Mouse (Mus musculus) forebrain, embryonic 16.5 days (tissue): ENCODE data around the gene Nckap5l. TPM values are rescaled to one million over a fixed set of nuclear protein-coding genes. Genes with fewer than 3 reads are reported as not detected.
"Not testable (repeated sequence)": the region's sequence is repeated elsewhere in the genome, so short reads cannot be mapped to it uniquely, and the experiment has no call there.

ENCODE experiments used
- ATAC-seq: fragments of 200-750 bp; cut with Nextera tagmentation; 2 replicates; pipeline ENCODE4 v1.8.0; 2017; ENCODE audit warnings: mild to moderate bottlenecking, moderate library complexity
- H3K27ac ChIP-seq: fragments of 300-500 bp; sonication (generic); 2 replicates; pipeline ENCODE4 v1.5.1; 2014; ENCODE audit warnings: low read length, control low read depth
- H3K27me3 ChIP-seq: fragments of 300-500 bp; sonication (generic); replicated peaks from 2 replicates; pipeline ENCODE4 v1.6.1; 2014; ENCODE audit warnings: low read length; ENCODE audit not compliant: control insufficient read depth, insufficient read depth
- H3K36me3 ChIP-seq: fragments of 300-500 bp; sonication (generic); 2 replicates; pipeline ENCODE4 v1.6.1; 2014; ENCODE audit not compliant: control insufficient read depth, insufficient read depth
- H3K4me1 ChIP-seq: fragments of 300-500 bp; sonication (generic); replicated peaks from 2 replicates; pipeline ENCODE4 v1.6.1; 2014; ENCODE audit warnings: low read length; ENCODE audit not compliant: control insufficient read depth, insufficient read depth
- H3K4me2 ChIP-seq: fragments of 300-500 bp; sonication (generic); 2 replicates; pipeline ENCODE4 v1.6.1; 2014; ENCODE audit warnings: mild to moderate bottlenecking, low read length, control low read depth
- H3K4me3 ChIP-seq: fragments of 300-500 bp; sonication (generic); replicated peaks from 2 replicates; pipeline ENCODE4 v1.5.1; 2014; ENCODE audit warnings: mild to moderate bottlenecking, low read length, control low read depth
- H3K9ac ChIP-seq: fragments of 300-500 bp; sonication (generic); replicated peaks from 2 replicates; pipeline ENCODE4 v1.6.1; 2014; ENCODE audit warnings: low read depth, low read length, control low read depth
- H3K9me3 ChIP-seq: fragments of 300-500 bp; sonication (generic); 2 replicates; pipeline ENCODE4 v1.6.1; 2016; ENCODE audit warnings: low read length; ENCODE audit not compliant: control insufficient read depth
- WGBS: fragments of 180-500 bp; shearing (Covaris S2); extraction: QIAGEN DNeasy Blood & Tissue Kit; methylation state at CpG from one replicate; pipeline ENCODE4 v1.1.7; 2014; 5-methylcytosine and 5-hydroxymethylcytosine counted together
- polyA plus RNA-seq: library from polyadenylated mRNA; unstranded; fragments of >200 nt; fragmentation: Nextera tagmentation; extraction: Ambion mirVana; gene quantifications from 2 replicates; pipeline ENCODE4 v1.2.1, GENCODE M21; 2015

Nckap5l gene
- polyA plus RNA-seq, 1 experiment from 2014 or later: 12.5 TPM

DNA sequence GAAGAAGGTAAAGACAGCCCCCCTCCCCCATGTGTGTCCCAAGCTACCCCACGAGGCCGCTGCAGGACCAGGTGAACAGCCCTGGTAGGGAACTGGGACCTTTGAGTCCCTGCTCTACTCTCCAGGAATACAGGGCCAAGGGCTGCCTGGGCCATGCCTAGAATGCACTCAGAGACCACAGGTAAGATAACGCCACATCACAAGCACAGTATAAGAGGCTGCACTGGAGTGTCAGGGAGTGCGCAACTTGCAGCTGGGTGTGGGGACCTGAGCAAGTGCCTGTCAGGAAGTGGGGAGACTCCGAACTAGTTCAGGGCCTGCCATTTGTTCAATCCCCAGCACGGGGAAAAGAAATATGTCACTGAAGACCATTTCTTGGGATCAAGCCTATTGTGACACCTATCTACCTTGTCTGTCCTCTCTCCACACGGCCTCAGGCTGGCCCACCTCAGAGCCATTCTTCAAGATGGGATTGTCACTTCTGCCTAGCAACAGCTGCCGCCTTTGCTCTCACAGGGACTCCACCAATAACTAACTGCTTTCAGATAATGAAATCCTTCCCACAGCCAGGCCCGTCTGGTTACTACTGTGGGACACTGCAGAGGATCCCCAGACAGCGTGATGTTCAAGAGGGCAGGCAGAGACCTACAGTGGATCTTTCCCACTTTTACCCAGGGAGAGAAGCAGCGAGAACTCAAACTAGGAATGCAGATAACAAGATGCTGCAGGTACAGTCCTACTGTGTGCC is 4.2 kb downstream of the Nckap5l start:
- H3K4me3 ChIP-seq: no peak overlapping the region
- no peak for ATAC-seq
- H3K4me1 ChIP-seq: peaks cover 44% of the 10 kb centered on the region
- no peak overlapping the region for H3K4me2 ChIP-seq
- H3K27ac ChIP-seq: no peak overlapping the region
- no peaks in the 10 kb centered on the region for H3K27me3 ChIP-seq
- H3K9ac ChIP-seq: no peak overlapping the region
- 79% methylated on average over 11 of the region's 11 CpGs for WGBS
- H3K9me3 ChIP-seq: no peaks in the 10 kb centered on the region
- no peaks in the 10 kb centered on the region for H3K36me3 ChIP-seq

DNA sequence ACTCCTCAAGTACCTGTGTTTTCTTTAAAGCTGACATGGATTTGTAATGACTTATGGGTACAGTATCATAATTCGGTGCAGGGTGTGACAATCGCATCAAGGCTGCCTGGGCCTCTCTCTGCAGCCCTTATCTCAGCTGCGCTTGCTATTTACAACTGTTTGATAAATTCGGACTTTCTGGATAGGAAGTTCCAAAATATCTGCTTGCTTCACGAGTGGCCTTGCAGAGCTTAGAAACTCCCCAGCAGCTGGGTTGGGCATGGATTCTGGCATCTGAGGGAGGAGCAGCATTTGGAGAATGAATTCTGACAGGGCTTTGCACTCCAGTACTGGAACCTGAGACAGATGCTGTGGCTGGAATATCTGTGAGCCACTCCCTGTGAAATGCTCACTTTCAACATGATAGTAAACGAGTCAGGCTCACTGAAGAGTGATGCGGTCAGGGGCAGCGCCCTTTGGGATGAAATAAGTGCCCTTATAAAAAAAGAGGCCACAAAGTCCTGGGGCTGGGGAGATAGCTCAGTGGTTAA is 7.7 kb downstream of the Nckap5l start:
- H3K4me1 ChIP-seq: peaks cover 22% of the 10 kb centered on the region
- H3K4me2 ChIP-seq: no peak overlapping the region
- no peaks in the 10 kb centered on the region for H3K9me3 ChIP-seq
- H3K27ac ChIP-seq: peak overlapping the region; percentile 2
- H3K27me3 ChIP-seq: no peaks in the 10 kb centered on the region
- ATAC-seq: no peak
- H3K4me3 ChIP-seq: no peak overlapping the region
- H3K36me3 ChIP-seq: no peaks in the 10 kb centered on the region
- WGBS: 85% methylated on average over 8 of the region's 8 CpGs
- no peak overlapping the region for H3K9ac ChIP-seq

DNA sequence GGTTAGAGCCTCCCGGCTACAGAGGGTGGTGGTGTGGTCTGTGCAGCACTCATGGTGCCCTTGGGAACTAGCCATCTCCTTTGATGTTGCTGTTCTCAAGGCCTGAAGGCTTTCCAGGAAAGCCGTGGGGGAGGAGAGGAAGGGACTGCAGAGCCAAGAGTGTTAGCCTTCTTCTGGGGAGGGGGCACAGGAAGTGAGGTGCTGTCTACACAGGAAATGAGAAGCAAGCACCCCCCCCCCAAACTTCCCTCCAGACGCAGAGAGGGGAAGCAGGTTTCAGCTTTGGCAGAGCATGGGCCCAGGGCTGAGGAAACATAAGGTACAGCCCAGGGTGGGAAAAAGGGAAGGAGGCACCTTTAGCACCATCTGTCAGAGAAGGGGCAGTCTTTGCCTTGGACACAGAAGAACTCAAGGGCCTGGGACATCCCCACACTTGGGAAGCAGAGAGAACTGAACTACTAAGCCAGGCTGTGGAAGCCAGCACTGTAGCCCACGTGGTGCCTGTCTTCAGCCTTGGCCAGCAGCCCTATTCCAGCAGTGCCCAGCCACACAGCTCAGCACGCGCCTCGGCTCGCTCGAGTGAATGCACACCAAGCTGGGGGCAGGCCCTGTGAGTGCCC is 8.3 kb downstream of the Nckap5l start:
- WGBS: 47% methylated on average over 9 of the region's 9 CpGs
- H3K4me3 ChIP-seq: no peak overlapping the region
- H3K27me3 ChIP-seq: no peaks in the 10 kb centered on the region
- no peaks in the 10 kb centered on the region for H3K36me3 ChIP-seq
- H3K9ac ChIP-seq: no peak overlapping the region
- H3K9me3 ChIP-seq: no peaks in the 10 kb centered on the region
- peak overlapping the region; percentile 2 for H3K27ac ChIP-seq
- peaks cover 16% of the 10 kb centered on the region for H3K4me1 ChIP-seq
- ATAC-seq: peak; percentile 72
- H3K4me2 ChIP-seq: no peak overlapping the region

DNA sequence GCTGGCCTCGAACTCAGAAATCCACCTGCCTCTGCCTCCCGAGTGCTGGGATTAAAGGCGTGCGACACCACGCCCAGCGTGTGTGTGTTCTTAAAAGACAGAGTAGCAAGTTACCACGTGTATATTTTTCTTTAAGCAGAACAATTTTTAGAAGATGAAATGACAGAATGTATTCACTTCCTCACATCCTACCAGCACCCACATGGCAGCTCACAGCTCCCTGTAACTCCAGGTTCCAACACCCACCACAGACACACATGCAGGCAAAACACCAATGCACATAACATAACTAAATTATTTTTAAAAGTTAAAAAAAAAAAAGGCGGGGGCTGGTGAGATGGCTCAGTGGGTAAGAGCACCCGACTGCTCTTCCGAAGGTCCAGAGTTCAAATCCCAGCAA is 11.4 kb downstream of the Nckap5l start:
- H3K9ac ChIP-seq, H3K9me3 ChIP-seq, H3K36me3 ChIP-seq, ATAC-seq, H3K27me3 ChIP-seq, H3K4me3 ChIP-seq, H3K4me2 ChIP-seq, H3K27ac ChIP-seq: not testable (repeated sequence)
- H3K4me1 ChIP-seq: peaks cover 19% of the 10 kb centered on the region
- 93% methylated on average over 10 of the region's 10 CpGs for WGBS

DNA sequence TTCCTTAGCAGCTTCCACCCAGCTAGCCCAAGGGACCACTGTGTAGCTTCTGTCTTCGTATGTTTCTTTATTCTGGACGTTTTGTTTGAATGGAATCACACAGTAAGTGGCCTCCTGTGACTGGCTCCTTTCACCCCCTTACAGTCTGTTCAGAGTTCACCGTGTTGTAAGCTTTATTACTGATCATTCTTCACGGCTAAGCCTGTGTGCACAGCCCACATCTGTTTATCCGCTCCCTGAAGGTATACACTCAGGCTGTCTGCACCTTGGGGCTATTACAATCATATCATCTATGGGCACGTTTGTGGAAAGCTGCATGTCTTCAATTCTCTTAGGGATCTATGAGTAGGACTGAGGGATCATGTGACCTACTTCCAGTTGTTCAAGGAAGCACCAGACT is 12.0 kb downstream of the Nckap5l start:
- no peak overlapping the region for H3K4me3 ChIP-seq
- H3K27ac ChIP-seq: no peak overlapping the region
- no peak overlapping the region for H3K4me2 ChIP-seq
- peaks cover 24% of the 10 kb centered on the region for H3K4me1 ChIP-seq
- H3K27me3 ChIP-seq: no peaks in the 10 kb centered on the region
- no peak overlapping the region for H3K9ac ChIP-seq
- H3K9me3 ChIP-seq: no peaks in the 10 kb centered on the region
- no peaks in the 10 kb centered on the region for H3K36me3 ChIP-seq
- WGBS: 50% methylated on average over 6 of the region's 6 CpGs
- no peak for ATAC-seq

DNA sequence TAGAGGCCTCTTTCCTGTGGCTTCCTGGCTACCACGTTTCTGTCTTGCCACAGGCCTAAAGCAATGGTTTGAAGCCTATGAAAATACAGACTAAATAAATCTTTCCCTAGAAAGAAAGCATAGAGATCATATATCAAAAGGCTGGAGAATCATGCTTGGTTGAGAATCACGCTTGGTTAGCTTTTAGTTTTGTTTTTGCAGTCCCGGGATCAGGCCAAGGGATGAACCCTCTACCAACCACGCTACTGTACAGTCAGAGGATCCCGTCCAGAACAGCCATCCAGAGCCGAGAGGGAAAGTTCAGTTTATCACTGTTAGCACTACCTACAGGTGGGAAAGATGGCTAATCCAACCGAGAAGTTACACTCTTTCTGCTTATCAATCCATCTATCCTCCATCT is 15.2 kb downstream of the Nckap5l start:
- Histone ChIP-seq H3K9ac (no peak overlapping the region), H3K27ac (no peak overlapping the region), H3K9me3 (no peaks in the 10 kb centered on the region), H3K4me3 (no peak overlapping the region), H3K4me1 (peaks cover 17% of the 10 kb centered on the region), H3K27me3 (no peaks in the 10 kb centered on the region), H3K4me2 (no peak overlapping the region), H3K36me3 (no peaks in the 10 kb centered on the region)
- WGBS: 88% methylated on average over 7 of the region's 7 CpGs
- no peak for ATAC-seq

DNA sequence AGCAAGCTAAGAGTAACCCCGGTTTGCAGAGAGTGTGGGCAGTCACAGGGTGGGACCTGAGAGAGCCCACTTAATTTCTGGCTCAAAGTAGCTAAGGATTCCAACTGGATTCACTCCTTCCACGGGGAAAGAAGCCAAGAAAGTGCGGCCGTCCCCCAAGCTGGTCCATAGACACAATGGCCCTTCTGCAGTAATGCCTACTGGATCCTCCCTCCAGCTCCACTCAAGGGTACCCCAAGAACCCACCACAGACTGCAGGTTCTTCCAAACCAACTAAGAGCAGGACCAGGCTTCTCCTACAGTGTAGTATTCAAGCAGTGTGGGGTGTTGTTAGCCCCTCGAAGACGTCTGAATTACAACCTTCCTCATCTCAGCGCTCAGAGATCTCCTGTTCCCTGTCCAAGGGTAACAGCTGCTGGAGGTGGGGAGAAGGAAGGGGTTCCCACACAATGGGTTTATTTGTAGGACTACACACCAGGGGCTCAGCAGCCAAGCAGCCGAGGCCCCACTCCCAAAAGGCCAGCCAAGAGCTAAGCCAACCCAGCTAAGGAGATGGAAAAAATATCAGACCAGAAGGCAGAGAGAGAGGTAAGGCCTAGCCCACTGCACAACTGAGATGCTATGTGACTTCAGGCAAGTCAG is 16.6 kb downstream of the Nckap5l start:
- Histone ChIP-seq H3K4me2 (no peak overlapping the region), H3K9ac (no peak overlapping the region), H3K9me3 (no peaks in the 10 kb centered on the region), H3K4me1 (peaks cover 23% of the 10 kb centered on the region), H3K27ac (peak overlapping the region; percentile 63), H3K4me3 (no peak overlapping the region), H3K36me3 (no peaks in the 10 kb centered on the region), H3K27me3 (no peaks in the 10 kb centered on the region)
- peak; percentile 28; the same call in 1 of the 2 replicates for ATAC-seq
- WGBS: 33% methylated on average over 8 of the region's 8 CpGs

DNA sequence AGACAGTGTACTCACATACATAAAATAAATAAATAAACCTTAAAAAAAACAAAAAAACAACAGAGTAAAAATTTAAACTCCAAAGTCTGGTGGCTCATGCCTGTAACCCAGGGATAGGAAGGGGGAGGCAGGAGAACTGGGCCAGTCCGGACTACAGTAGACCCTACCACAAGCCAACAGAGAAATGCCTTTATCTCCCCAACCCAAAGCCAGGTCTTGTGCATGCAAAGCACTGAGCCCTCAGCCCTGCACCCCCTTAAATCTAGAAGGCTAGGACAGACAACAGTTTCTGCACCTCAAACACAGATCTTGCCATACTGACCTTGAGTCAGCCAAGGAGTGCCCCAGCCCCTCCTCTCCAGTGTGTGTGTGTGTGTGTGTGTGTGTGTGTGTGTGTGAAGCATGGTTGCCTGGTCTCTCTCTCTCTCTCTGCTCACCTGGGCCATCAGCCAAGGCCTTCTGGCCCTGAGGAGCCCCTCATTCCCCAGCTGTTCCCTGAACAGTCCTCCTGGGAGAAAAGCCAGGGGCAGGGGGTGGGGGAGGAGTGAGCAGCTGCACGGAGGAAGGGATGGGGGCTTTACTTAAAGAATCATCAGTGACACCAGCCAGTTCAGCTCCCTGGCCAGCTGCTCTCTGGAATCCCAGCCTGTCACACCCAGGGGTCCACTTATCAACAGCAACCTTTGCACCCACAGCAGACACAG is 17.3 kb downstream of the Nckap5l start:
- no peaks in the 10 kb centered on the region for H3K36me3 ChIP-seq
- ATAC-seq: peak; percentile 87
- H3K4me2 ChIP-seq: no peak overlapping the region

More for the DNA sequence above, 17.3 kb downstream of the Nckap5l start:
- no peak overlapping the region for H3K4me3 ChIP-seq
- WGBS: 35% methylated on average over 2 of the region's 2 CpGs
- no peaks in the 10 kb centered on the region for H3K27me3 ChIP-seq
- H3K27ac ChIP-seq: peak overlapping the region; percentile 63
- peaks cover 25% of the 10 kb centered on the region for H3K4me1 ChIP-seq
- no peak overlapping the region for H3K9ac ChIP-seq
- H3K9me3 ChIP-seq: no peaks in the 10 kb centered on the region
